Mouse (Mus musculus) adrenal gland (tissue): Measurements from ENCODE around the gene Rdm1.

Experiments
- intact Hi-C: fragments of 180-260 bp; cut with DNase I; formaldehyde crosslinking; loops from one replicate; pipeline ENCODE4 v1.15.1; 2025

Gene Rdm1

DNA sequence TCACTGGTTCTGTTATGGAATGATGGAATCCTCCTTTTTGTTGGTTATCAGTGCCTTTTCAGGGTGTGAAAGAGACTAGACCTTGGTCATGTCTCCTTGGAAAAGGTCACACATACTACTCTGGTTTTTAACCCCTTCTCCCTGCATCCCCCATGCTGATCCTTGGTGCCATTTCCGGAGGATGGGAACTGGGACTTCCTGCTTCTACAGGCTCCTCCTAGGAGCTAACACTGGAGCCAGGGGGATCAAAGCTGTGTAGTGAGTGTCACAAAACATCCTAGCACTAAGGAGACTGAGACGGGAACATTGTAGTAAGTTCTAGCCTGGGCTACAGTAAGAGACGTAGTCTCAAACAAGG lies 30.5 kb downstream of the Rdm1 start:
- intact Hi-C loops = no loop called here

DNA sequence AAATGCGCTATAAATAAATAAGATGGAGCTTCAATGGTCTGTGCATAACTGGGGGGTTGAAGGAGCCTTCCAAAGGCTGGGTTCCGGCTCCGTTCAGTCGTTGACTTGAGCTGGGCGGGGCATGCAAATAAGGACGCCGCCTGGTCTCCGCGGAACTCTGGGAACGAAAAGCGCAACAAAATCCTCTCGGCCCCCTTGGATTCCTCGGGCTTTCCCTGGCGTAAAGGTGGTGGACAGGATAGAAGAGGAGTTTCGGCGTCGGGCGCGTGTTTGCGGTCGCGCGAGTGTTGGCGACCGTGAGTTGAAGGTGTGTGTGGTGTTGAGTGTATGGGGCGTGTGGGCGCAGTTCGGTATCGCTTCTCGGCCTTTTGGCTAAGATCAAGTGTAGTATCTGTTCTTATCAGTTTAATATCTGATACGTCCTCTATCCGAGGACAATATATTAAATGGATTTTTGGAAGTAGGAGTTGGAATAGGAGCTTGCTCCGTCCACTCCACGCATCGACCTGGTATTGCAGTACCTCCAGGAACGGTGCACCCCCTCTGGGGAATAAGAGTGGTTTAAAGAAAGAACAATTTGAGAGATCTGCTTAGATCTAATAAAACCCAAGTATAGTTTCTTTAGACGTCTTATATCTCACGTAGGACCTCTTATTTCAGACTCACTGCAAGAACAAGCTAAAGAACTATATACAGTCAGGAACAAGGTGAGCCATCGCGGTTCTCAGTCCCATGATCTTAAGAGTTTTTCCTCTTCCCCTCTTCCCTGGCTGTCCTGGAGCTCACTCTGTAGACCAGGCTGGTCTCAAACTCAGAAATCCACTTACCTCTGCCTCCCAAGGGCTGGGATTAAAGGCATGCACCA lies 31.1 kb downstream of the Rdm1 start:
- intact Hi-C loops = loop anchor here (1.0 kb wide), 1 partner anchor 74 kb away; the partner anchor contains the start of gene Dhx8

DNA sequence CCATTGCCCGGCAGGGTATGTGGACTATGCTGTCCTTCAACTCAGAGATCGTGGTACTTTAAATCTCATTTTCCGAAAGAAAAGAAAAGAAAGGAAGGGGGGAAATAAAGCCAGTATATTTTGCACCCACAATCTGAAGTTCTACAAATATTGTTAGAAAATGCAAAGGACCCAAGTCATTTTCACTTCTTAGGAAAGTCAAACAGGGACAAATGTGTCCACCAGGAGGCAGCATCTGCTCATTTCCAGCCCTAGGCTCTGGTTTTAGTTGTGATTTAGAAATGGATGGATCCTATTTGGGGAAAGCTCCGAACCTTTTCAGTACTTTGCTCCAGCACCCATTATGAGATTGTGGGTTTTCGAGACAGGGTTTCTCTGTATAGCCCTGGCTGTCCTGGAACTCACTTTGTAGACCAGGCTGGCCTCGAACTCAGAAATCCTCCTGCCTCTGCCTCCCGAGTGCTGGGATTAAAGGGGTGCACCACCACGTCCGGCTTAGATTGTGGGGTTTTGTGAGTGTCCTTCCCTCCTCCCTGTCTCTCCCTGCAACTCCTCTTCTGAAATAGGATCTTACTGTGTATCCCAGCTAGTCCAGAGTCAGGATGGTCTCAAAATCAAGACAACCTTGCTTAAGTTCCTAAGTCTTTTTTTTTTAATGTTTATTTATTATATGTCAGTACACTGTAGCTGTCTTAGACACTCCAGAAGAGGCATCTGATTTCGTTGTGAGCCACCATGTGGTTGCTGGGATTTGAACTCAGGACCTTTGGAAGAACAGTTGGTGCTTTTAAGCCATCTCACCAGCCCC lies 32.0 kb downstream of the Rdm1 start:
- intact Hi-C loops = loop anchor here (1.0 kb wide), 1 partner anchor 73 kb away; the partner anchor contains the start of gene Dhx8

DNA sequence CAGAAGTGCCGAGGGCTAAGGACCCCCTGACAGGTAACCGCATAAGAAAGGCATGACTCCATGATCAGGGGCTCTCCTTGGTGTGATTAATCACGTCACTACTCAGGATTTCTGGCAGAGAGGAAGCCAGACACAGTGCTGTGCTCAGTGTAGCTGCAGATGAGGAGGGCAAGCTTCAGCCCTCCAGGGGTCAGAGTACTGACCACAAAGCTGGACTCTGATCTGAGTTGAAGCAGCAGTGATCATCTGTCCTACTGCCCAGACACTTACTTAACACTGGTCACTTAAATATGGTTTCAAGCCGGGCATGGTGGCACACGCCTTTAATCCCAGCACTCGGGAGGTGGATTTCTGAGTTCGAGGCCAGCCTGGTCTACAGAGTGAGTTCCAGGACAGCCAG lies 34.2 kb downstream of the Rdm1 start:
- intact Hi-C loops = no loop called here

DNA sequence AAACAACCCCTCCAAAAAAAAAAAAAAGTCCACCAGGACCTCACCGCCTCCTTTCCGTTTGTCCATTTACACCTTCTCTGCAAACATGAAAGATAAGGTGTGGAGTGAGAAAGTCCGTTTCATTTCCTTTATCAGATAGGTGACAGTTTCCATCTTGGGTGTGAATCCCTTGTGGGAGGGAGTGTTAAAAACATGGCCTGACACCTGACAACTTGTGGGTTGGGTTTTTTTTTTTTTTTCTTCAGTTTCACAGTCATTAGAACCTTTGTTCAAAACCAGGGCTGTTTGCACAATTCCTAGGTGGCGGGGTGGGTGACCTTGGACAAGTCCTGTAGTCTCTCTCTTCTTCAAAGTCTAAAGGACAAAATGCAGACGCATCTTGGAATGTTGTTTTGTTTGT lies 34.8 kb downstream of the Rdm1 start:
- intact Hi-C loops = loop anchor here (2.0 kb wide), 1 partner anchor 63 kb away; no protein-coding TSS in a partner anchor

DNA sequence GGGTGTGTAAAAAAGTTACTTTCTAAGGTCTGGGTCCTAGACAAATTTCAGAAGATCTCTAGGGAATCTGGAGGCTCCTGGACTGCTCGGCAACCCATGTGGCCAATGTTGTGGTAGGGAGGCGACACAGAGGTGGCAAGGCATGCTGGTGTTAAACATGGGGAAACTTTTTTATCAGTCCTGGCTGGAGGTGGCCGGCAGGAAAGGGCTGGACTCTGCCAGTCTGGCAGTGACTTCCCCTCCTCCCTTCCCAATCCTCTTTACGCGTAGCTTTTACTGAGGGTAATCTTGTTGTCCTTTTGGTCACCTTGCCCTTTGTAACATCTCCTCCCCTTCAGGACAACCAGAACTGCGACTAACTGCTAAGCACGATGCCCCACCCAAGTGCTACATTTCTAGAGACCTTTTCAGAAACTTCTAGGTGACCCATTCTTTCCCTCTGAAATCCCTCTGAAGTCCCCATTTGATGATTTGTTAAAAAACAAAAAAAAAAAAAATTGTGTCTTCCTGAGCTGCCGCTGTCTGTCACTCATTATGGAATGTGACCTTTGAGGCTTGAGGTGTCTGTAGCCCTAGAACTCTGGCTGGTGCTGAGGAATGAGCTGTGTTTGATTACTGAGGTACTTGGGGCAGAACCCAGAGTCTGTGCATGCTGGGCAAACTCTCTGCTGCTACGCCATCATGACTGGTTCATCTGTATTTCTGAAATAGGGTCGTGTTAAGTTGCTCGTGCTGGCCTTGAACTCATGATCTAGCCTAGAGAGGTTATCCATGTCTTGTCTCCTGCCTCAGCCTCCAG lies 36.4 kb downstream of the Rdm1 start:
- intact Hi-C loops = loop anchor here (2.0 kb wide), 1 partner anchor 61 kb away; no protein-coding TSS in a partner anchor

DNA sequence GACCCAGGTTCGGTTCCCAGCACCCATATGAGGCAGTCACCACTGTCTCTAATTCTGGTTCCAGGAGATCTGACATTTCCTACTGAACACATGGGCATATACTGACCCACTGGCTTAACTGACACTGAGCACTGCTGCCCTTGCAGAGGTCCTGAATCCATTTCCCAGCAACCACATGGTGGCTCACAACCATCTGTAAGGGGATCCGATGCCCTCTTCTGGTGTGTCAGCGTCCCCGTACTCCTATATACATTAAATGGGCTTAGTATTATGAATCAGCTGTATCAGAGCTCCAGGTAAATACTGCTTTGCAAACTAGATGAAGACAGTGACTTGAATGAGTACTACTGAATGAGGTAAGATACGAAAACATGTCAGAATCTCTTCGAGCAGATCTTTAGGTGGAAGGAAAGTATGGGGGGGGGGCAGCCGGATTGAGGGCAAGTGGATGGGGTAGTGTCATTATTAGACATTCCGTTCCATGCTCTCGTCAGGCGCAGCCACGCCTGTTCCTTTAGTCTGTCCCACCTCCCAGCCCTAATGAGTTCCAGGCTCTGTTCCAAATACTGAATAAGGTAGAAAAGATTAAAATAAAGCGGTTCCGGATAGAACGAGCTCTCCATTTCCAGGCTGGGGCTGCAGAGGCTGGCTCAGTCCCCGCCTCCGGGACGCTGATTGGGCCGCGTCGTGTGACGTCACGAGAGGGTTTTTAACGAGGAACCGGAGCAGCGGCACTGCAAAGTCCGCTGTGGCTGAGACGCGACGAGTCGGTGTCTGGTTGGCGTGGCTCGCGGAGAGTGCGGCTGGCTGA lies 38.0 kb downstream of the Rdm1 start, which contains the start of gene Arl4d:
Gene Arl4d, plus strand, starts transcription at position 717 of the 811 bp plus-strand sequence.
- intact Hi-C loops = no loop called here

DNA sequence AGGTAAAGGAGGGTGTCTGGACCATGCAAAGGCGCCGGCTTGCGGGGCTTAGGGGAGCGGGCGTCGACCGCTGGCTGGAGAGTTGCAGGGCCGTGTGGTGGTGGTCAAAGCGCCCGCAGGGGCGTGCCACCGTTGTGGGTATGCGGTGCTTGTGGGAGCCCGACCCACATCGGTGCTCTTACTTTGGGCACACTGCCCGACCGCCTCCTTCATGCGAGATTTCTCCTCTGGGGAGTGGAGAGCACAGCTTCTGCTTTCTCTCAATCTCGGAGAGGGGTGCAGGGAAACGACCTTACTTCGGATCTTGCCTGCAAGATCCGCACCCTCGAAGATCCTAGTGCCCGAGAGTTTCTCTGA lies 38.6 kb downstream of the Rdm1 start:
- intact Hi-C loops = no loop called here

DNA sequence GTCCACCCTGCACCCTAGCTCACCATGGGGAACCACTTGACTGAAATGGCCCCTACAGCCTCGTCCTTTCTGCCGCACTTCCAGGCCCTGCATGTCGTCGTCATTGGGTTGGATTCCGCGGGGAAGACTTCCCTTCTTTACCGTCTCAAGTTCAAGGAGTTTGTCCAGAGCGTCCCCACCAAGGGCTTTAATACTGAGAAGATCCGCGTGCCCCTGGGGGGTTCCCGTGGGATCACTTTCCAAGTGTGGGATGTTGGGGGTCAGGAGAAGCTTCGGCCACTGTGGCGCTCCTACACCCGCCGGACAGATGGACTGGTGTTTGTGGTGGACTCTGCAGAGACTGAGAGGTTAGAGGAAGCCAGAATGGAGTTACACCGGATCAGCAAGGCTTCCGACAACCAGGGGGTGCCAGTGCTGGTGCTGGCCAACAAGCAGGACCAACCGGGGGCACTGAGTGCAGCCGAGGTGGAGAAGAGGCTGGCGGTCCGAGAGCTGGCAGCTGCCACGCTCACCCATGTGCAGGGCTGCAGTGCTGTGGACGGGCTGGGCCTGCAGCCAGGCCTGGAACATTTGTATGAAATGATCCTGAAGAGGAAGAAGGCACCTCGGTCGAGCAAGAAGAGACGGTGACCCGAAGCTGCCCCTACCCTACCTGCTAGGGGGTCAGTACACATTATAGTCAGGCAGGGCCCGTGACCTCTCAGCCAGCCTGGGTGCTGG lies 39.8 kb downstream of the Rdm1 start:
- intact Hi-C loops = no loop called here

DNA sequence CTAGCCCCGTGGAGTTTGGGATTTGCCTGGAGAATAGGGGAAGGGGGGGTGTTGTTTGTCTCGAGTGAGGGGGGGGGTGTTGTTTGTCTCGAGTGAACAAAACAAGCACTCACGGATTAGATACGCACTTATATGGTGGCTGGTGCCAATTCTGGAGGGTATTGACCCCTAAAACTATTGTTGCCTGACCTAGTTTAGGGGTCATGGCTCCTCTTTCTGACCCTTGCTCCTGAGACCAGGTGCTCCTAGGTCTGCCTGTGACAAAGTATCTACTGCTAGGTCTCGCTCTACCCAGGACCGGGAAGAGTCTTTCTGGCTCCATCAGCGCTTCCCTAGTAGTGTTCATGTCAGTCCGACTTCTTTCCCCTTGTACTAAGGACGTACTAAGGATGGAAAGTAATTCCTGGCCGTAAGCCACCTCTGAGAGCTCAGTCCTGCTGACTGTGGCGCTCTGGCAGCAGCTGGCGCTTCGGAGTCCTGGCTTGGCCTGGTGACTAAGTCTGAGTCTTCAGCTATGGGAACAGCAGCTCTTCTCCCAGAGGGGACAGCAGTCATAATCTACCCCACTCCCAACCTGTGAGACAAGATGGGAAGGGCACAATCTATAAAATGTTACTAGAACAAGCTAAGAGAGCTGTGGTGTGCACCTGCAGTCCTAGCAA lies 41.0 kb downstream of the Rdm1 start:
- intact Hi-C loops = no loop called here

DNA sequence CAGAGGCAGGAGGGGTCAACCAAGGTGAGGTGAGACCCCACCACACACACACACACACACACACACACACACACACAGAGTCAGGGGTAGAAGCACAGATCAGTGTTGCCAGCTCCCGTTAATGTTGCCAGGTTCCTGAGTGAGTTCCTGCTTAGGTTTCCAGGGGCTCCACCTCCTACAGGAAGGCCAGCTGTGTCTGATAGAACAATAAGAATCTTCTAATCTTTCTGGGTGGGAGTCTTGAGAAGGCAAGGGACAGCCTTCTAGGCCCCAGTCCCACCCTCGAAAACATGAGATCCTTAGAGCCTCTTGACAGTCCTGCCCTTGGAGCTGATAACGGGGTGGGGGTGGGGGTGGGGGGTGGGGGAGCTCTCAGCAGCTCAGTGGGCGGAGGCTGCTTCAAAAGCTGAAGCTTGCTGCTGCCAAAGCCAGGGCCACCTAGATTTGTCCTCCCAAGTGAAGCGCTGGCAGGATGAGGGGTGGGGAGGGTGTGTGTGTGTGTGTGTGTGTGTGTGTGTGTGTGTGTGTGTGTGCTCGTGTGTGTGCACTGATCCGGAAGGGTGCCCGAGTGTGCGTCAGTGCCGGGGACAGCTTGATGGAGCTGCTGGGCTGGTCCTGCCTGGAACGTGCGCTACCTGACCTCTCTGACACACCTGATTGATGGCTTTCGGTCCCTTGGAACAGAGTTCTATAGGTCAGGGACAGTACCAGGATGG lies 41.7 kb downstream of the Rdm1 start:
- intact Hi-C loops = no loop called here

DNA sequence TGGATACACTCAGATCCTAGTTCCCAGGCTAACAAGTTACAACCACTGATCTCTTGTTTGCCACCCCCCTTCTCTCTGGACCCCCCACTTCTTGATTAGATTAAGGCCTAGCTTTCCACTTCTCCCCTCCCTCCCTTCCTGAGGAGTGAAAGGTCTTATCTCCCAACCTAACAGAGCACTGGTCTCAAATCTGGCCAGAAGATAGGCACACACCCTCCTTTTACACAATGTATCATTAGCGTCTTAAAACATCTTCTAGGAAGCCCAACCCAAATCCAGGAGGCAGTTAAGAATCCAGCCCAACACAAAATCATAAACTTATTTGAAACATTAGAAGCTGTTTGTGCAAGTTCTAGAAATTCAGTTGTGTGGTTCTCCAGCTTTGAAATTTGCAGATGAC lies 43.3 kb downstream of the Rdm1 start:
- intact Hi-C loops = no loop called here

DNA sequence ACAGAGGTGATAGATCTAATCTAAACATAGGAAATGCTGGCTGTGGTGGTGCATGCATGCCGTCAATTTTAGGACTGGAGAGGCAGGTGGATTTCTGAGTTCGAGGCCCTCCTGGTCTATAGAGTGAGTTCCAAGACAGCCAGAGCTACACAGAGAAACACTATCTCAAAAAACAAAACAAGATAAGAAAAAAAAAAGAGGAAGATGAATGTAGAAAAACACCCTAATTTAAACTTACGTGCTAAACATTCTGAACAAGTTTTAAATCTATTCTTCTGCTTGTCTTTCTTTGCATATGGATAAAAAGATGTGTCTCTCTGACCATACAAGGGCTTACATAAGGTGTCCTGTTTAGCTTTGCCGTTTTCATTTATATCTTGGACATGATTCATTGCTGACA lies 44.3 kb downstream of the Rdm1 start:
- intact Hi-C loops = no loop called here

DNA sequence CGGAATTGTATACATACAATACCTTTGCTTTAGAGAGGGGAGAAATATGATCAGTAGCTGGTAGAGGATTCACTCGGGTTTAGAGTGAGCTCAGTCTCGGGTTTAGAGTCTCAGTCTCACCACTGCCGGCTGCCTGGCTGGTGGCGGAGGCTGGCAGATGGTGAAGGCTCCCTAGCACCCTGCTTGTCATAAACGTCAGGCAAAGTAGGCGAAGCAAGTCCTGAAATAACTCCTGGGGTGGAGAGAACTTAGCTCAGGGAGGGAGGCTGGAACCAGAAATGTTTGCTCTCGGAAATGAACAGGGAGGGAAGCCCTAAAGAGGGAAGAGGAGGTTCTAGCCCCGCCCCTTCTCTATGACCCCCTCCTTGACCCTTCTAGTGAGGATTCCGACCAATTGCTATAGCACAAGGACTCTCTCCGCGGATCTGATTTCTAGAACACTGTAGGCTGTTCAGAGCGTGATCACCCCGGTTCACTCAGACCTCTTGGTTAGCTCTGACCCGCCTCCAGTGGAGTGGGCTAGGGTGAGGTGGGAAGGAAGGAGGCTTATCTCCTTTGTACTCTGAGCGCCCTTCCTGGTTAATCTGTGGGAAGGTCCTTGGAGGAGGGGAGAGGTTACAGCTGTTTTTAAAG lies 46.1 kb downstream of the Rdm1 start:
- intact Hi-C loops = no loop called here

DNA sequence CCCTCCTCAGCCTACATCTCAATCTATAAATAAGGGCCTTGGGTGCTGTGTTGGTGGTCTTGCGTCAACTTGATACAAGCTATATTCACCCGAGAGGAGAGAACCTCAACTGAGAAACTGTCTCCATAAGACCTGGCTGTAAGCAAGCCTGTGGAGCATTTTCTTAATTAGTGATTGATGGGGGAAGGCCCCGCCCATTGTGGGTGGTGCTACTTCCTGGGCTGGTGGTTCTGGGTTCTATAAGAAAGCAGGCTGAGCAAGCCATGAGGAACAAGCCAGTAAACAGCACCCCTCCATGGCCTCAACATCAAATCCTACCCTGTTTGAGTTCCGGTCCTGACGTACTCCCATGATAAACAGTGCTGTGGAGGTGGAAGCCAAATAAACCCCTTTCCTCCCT lies 47.1 kb downstream of the Rdm1 start:
- intact Hi-C loops = no loop called here

DNA sequence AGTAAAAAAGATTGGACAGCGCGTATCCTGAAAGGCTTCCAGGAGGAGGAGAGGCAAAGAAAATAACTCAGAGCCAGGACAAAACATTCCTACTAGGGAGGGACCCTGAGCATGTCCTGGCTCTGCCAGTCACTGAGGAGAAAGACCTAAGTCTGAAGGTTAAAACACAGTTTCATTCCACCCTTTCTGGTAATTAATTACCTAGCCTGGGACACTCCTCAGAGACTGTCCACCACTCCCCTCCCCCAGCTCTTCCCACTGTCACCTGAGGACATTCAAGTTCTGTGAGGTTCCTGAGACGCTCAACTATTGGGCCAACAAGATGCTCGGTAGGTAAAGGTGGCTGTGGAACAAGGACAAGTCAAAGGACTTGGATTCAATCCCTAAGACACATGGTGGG lies 48.4 kb downstream of the Rdm1 start:
- intact Hi-C loops = no loop called here

DNA sequence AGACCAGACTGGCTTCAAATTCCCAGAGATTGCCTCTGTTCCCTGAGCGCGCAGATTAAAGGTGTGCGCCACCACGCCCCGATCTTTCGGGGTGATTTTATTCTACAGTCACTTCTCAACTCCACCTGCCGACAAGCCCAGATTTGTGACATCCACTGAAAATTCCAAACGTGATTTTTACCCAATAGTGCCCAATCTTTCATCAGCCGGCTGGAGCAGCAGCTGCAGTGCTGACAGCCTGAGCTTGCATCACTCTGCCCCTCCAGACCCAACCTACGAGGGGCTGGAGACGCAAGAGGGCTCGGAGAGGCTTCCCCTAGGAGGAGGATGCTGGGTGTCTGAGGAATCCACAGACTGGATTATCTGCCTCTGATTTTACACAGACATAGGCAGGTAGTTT lies 50.7 kb downstream of the Rdm1 start:
- intact Hi-C loops = no loop called here

DNA sequence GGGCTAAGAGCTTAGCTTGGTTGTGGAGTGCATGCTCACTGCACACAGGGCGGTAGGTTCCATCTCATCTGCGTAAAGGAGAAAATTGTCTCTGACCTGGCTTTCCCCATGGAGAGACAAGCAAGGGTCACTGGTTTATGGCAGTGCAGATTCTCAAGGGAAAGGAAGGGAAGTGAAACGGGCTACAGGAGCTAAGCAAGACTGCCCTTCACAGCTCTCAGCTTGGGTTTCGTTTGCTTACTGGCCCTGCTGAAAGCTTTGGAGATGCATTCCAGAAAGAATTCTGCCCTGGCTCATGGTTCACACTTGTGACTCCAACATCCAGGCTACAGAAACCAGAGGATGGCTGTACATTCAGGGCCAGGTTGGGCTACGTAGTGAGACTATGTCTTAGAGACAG lies 51.8 kb downstream of the Rdm1 start:
- intact Hi-C loops = no loop called here
